Mouse (Mus musculus) megakaryocyte progenitor cell, adult 5-6 weeks (primary cell): ENCODE data around the gene Rpl41. TPM values are rescaled to one million over a fixed set of nuclear protein-coding genes. Genes with fewer than 3 reads are reported as not detected.

ENCODE experiments used
- ATAC-seq: replicated peaks from 2 replicates; pipeline ENCODE4 v1.8.0; 2016; ENCODE audit warnings: mild to moderate bottlenecking, moderate TSS enrichment, inconsistent platforms; ENCODE audit not compliant: poor library complexity
- total RNA-seq, 2 experiments: library from RNA; stranded (forward) in 1 of 2; stranded (reverse) in 1 of 2; fragments of 157-497, 149-512 nt in 1 of 2; fragments of 200-1000 nt in 1 of 2; gene quantifications; 2 replicates each; pipeline versions ENCODE4 v1.2.3 to v1.2.4; 2015 to 2017

The Rpl41 gene
- total RNA-seq, 2 experiments from 2014 or later, result 3,805 to 3,864 TPM

DNA sequence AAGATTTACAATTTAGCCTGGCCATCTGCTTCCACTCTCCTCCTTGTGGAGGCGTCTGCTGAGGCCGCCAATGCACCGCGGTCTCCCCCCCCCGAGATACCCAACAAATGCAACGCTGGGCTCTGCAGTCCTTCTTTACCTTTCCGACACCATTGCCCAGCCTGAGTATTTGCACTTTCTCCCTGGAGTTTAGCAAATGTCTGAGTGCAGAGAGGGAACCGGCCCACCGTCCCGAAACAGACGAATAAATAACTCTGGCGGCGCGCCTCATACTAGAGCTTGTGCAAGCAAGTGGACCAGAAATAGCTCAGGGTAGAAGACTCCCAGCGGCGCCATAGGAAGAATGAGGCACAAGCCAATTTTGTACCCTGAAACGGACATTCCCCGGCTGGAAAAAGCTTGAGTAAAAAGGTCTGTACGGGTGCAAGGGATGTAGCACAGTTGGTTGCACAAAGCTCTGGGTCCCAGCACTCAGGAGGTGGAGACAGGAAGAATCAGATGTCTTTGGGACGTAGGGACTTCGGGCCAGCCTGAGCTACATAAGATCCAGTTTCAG is 49.9 kb downstream of the Rpl41 start:
- peak; percentile 9; the same call in 1 of the 2 replicates for ATAC-seq

DNA sequence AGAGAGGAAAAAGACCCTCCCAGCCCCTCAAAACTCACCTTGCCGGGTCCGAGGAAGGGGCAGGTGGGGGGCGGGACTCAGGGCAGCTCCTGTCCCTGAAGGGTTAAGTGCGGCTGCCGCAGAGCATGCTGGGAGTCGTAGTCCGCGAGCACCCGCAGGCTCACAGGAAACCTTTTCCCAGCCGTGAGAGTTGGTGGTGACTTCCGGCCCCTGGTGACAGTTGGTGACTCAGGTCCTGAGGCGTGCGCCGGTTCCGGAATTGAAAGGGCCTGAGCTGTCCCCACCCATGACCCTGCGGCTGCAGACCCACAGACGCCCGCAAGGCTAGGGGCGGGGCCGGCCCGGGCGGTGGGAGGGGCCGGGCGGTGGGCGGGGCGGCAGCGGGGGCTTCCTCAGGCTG is 50.5 kb downstream of the Rpl41 start, which contains the start of gene Myl6b:
TSS of gene Myl6b (minus strand) at position 96 of the 400 bp plus-strand sequence.
- ATAC-seq, result peak; percentile 73

Other genes starting within 250 kb of the Rpl41 start
- 16.4 and 17.4 TPM in 2 replicates for gene Pan2, start 246.0 kb downstream of the Rpl41 start, total RNA-seq (2015)
- gene Pan2, start 246.0 kb downstream of the Rpl41 start, total RNA-seq (2017), result 12.1 and 12.2 TPM in 2 replicates
- gene Cnpy2, start 226.8 kb downstream of the Rpl41 start, total RNA-seq (2015), result 151 and 152 TPM in 2 replicates
- 132 and 144 TPM in 2 replicates for gene Cnpy2, start 226.8 kb downstream of the Rpl41 start, total RNA-seq (2017)
- 172 and 181 TPM in 2 replicates for gene Cs, start 211.6 kb downstream of the Rpl41 start, total RNA-seq (2015)
- 106 and 108 TPM in 2 replicates for gene Cs, start 211.6 kb downstream of the Rpl41 start, total RNA-seq (2017)
- gene Coq10a, start 180.3 kb downstream of the Rpl41 start, total RNA-seq (2015), result 13.8 and 17.6 TPM in 2 replicates
- 8.8 and 9.4 TPM in 2 replicates for gene Coq10a, start 180.3 kb downstream of the Rpl41 start, total RNA-seq (2017)
- 48.6 and 48.9 TPM in 2 replicates for gene Ankrd52, start 172.2 kb downstream of the Rpl41 start, total RNA-seq (2015)
- gene Ankrd52, start 172.2 kb downstream of the Rpl41 start, total RNA-seq (2017), result 9.0 and 11.6 TPM in 2 replicates
- not detected in 2 replicates for gene Slc39a5, start 148.1 kb downstream of the Rpl41 start, total RNA-seq (2015)
- gene Slc39a5, start 148.1 kb downstream of the Rpl41 start, total RNA-seq (2017), result not detected in 2 replicates
- gene Nabp2, start 137.8 kb downstream of the Rpl41 start, total RNA-seq (2015), result 79.4 and 105 TPM in 2 replicates
- gene Nabp2, start 137.8 kb downstream of the Rpl41 start, total RNA-seq (2017), result 68.8 and 72.2 TPM in 2 replicates
- 15.7 and 20.9 TPM in 2 replicates for gene Rnf41, start 137.6 kb downstream of the Rpl41 start, total RNA-seq (2015)
- gene Rnf41, start 137.6 kb downstream of the Rpl41 start, total RNA-seq (2017), result 20.1 and 21.0 TPM in 2 replicates
- 70.4 and 74.5 TPM in 2 replicates for gene Smarcc2, start 90.1 kb downstream of the Rpl41 start, total RNA-seq (2015)
- gene Smarcc2, start 90.1 kb downstream of the Rpl41 start, total RNA-seq (2017), result 52.8 and 66.9 TPM in 2 replicates
- 760 and 847 TPM in 2 replicates for gene Myl6, start 55.2 kb downstream of the Rpl41 start, total RNA-seq (2015)
- 1,168 and 1,230 TPM in 2 replicates for gene Myl6, start 55.2 kb downstream of the Rpl41 start, total RNA-seq (2017)
- 7.6 and 7.8 TPM in 2 replicates for gene Myl6b, start 50.6 kb downstream of the Rpl41 start, total RNA-seq (2015)
- 0.64 and 1.7 TPM in 2 replicates for gene Myl6b, start 50.6 kb downstream of the Rpl41 start, total RNA-seq (2017)
- 41.2 and 48.4 TPM in 2 replicates for gene Esyt1, start 23.4 kb downstream of the Rpl41 start, total RNA-seq (2015)
- gene Esyt1, start 23.4 kb downstream of the Rpl41 start, total RNA-seq (2017), result 77.6 and 85.1 TPM in 2 replicates
- 5.9 and 6.7 TPM in 2 replicates for gene Zc3h10, start 1.5 kb downstream of the Rpl41 start, total RNA-seq (2015)
- gene Zc3h10, start 1.5 kb downstream of the Rpl41 start, total RNA-seq (2017), result 10.2 and 13.3 TPM in 2 replicates
- gene Pa2g4, start 16.7 kb upstream of the Rpl41 start, total RNA-seq (2015), result 504 and 526 TPM in 2 replicates
- gene Pa2g4, start 16.7 kb upstream of the Rpl41 start, total RNA-seq (2017), result 351 and 437 TPM in 2 replicates
- 2.1 and 2.9 TPM in 2 replicates for gene Erbb3, start 40.3 kb upstream of the Rpl41 start, total RNA-seq (2015)
- 1.7 and 2.1 TPM in 2 replicates for gene Erbb3, start 40.3 kb upstream of the Rpl41 start, total RNA-seq (2017)
- gene Rps26, start 77.4 kb upstream of the Rpl41 start, total RNA-seq (2015), result 2,069 and 2,075 TPM in 2 replicates
- gene Rps26, start 77.4 kb upstream of the Rpl41 start, total RNA-seq (2017), result 838 and 883 TPM in 2 replicates
- 0.20 TPM in 1 of 2 replicates, not detected in the other for gene Ikzf4, start 96.7 kb upstream of the Rpl41 start, total RNA-seq (2015)
- 0.04 TPM in 1 of 2 replicates, not detected in the other for gene Ikzf4, start 96.7 kb upstream of the Rpl41 start, total RNA-seq (2017)
- gene Suox, start 124.8 kb upstream of the Rpl41 start, total RNA-seq (2015), result 2.0 and 2.2 TPM in 2 replicates
- 4.8 and 5.6 TPM in 2 replicates for gene Suox, start 124.8 kb upstream of the Rpl41 start, total RNA-seq (2017)
- 33.1 and 40.2 TPM in 2 replicates for gene Rab5b, start 147.0 kb upstream of the Rpl41 start, total RNA-seq (2015)
- 47.9 and 50.6 TPM in 2 replicates for gene Rab5b, start 147.0 kb upstream of the Rpl41 start, total RNA-seq (2017)
- 0.12 and 0.68 TPM in 2 replicates for gene Pmel, start 154.9 kb upstream of the Rpl41 start, total RNA-seq (2015)
- 0.96 TPM in 1 of 2 replicates, not detected in the other for gene Pmel, start 154.9 kb upstream of the Rpl41 start, total RNA-seq (2017)
- 83.1 and 98.3 TPM in 2 replicates for gene Cdk2, start 155.7 kb upstream of the Rpl41 start, total RNA-seq (2015)
- 65.8 and 68.0 TPM in 2 replicates for gene Cdk2, start 155.7 kb upstream of the Rpl41 start, total RNA-seq (2017)
- gene Dgka, start 195.6 kb upstream of the Rpl41 start, total RNA-seq (2015), result 9.6 and 13.0 TPM in 2 replicates
- 9.1 and 10.7 TPM in 2 replicates for gene Dgka, start 195.6 kb upstream of the Rpl41 start, total RNA-seq (2017)
- gene Pym1, start 198.6 kb upstream of the Rpl41 start, total RNA-seq (2015), result 36.6 and 37.7 TPM in 2 replicates
- gene Pym1, start 198.6 kb upstream of the Rpl41 start, total RNA-seq (2017), result 38.9 and 53.4 TPM in 2 replicates
- gene Mmp19, start 241.6 kb upstream of the Rpl41 start, total RNA-seq (2015), result 4.8 and 5.3 TPM in 2 replicates
- gene Mmp19, start 241.6 kb upstream of the Rpl41 start, total RNA-seq (2017), result 12.8 and 15.5 TPM in 2 replicates